In genomic region chr2:35928133-35928532, GRCm38 (mm10) we compare ENCODE assay signal across 10 mouse cellular contexts. TPM values are rescaled to one million over a fixed set of nuclear protein-coding genes. Genes with fewer than 3 reads are reported as not detected.
DNase-seq lines count a peak whose midpoint lies in the region; ATAC-seq and TF ChIP-seq lines count a peak whose summit lies in the region.
"Had no signal": no experiment of that assay in that cellular context is flagged by ENCODE, and none has a peak within 500 bp of the region (broad histone marks: within the 10 kb centered on the region; RNA-seq: fewer than 3 reads in every experiment).

No protein-coding gene starts in this region.

- no peak overlapping the region for H3K27ac ChIP-seq in kidney, postnatal 0 days
- peak overlapping the region; percentile 75 for H3K27ac ChIP-seq in gastrocnemius, adult 2 months
- H3K27ac ChIP-seq in neural tube, embryonic 15.5 days (replicated peaks) = no peak overlapping the region
- H3K27ac ChIP-seq: neural tube, embryonic 12.5 days had no signal

- intact Hi-C loops in gastrocnemius, adult 2 months (cut with DNase I) = no loop called here
- intact Hi-C loops in heart, postnatal 36 days (cut with DNase I) = no loop called here

- H3K4me1 ChIP-seq in kidney, postnatal 0 days (replicated peaks; ENCODE audit: insufficient read depth, low read length) = no peaks in the 10 kb centered on the region
- no peaks in the 10 kb centered on the region for H3K4me1 ChIP-seq in neural tube, embryonic 15.5 days
- H3K4me1 ChIP-seq: neural tube, embryonic 12.5 days had no signal

- DNase-seq in kidney, postnatal 0 days (ENCODE audit: low spot score) = peak; percentile 51
- DNase-seq in kidney, adult 8-10 months = no peak
- peak; percentile 83 for DNase-seq in gastrocnemius, adult 2 months
- peak; percentile 16 to 22 for DNase-seq in heart, postnatal 36 days
- DNase-seq in lung, postnatal 14 days = peak; percentile 7
- no peak for DNase-seq in testis, postnatal 10 days (ENCODE audit: low spot score)
- DNase-seq in testis, postnatal 14 days (ENCODE audit: low spot score) = no peak
- DNase-seq: adrenal gland, adult 8-10 months had no signal

- no peak; the same call in 1 of the 2 replicates for ATAC-seq in kidney, postnatal 0 days (replicated peaks; ENCODE audit: low FRiP score, low read depth)
- no peak for ATAC-seq in neural tube, embryonic 15.5 days (ENCODE audit: low FRiP score)

- WGBS in kidney, postnatal 0 days = 52% methylated on average over 6 of the region's 6 CpGs
- WGBS in neural tube, embryonic 15.5 days = 84% methylated on average over 6 of the region's 6 CpGs

- H3K36me3 ChIP-seq in kidney, postnatal 0 days (ENCODE audit: insufficient read depth, low read length) = no peaks in the 10 kb centered on the region
- no peaks in the 10 kb centered on the region for H3K36me3 ChIP-seq in neural tube, embryonic 15.5 days
- H3K36me3 ChIP-seq: neural tube, embryonic 12.5 days had no signal

- H3K9ac ChIP-seq in kidney, postnatal 0 days (ENCODE audit: low read depth, low read length) = no peak overlapping the region
- no peak overlapping the region for H3K9ac ChIP-seq in neural tube, embryonic 15.5 days (replicated peaks)
- H3K9ac ChIP-seq: neural tube, embryonic 12.5 days had no signal

- TF ChIP-seq CTCF in kidney, postnatal 0 days (IDR thresholded peaks at IDR 0.05; ENCODE audit: low read depth) = no peak
- no peak for TF ChIP-seq CTCF in gastrocnemius, adult 2 months (IDR thresholded peaks at IDR 0.05)

- H3K27me3 ChIP-seq in kidney, postnatal 0 days (ENCODE audit: insufficient read depth, low read length) = no peaks in the 10 kb centered on the region
- no peaks in the 10 kb centered on the region for H3K27me3 ChIP-seq in neural tube, embryonic 15.5 days (replicated peaks)
- H3K27me3 ChIP-seq: neural tube, embryonic 12.5 days had no signal

- no peaks in the 10 kb centered on the region for H3K9me3 ChIP-seq in kidney, postnatal 0 days (replicated peaks; ENCODE audit: low read length)
- H3K9me3 ChIP-seq in neural tube, embryonic 15.5 days (replicated peaks) = no peaks in the 10 kb centered on the region
- H3K9me3 ChIP-seq: neural tube, embryonic 12.5 days had no signal

- no peak overlapping the region for H3K4me3 ChIP-seq in kidney, postnatal 0 days (replicated peaks; ENCODE audit: low read depth, low read length)
- H3K4me3 ChIP-seq in gastrocnemius, adult 2 months = no peak overlapping the region
- no peak overlapping the region for H3K4me3 ChIP-seq in neural tube, embryonic 15.5 days (replicated peaks)
- H3K4me3 ChIP-seq: neural tube, embryonic 12.5 days had no signal

- no peak overlapping the region for H3K4me2 ChIP-seq in kidney, postnatal 0 days (ENCODE audit: low read length)
- no peak overlapping the region for H3K4me2 ChIP-seq in neural tube, embryonic 15.5 days
- H3K4me2 ChIP-seq: neural tube, embryonic 12.5 days had no signal

RNA-seq across cellular contexts. Expression of gene Ttll11, which starts 51.6 kb away (rescaled TPM):
- polyA plus RNA-seq in kidney, postnatal 0 days (2015; fragmentation: Nextera tagmentation; extraction: Ambion mirVana) = 1.2 and 1.5 TPM in 2 replicates
- total RNA-seq in gastrocnemius, adult 2 months (2021) = 1 to 10 TPM; 3.0 to 3.4 TPM
- 1 to 10 TPM; 1.1 to 2.5 TPM for total RNA-seq in heart, postnatal 36 days (2021)
- polyA plus RNA-seq in neural tube, embryonic 15.5 days (2015; fragmentation: Nextera tagmentation; extraction: Ambion mirVana) = 4.5 and 5.7 TPM in 2 replicates

Comparison
In these comparisons a context has a peak if more than half of its experiments do, and no peak if none do; other contexts are left out.
1. DNase-seq: peak in kidney, postnatal 0 days (single experiment), gastrocnemius, adult 2 months (single experiment), heart, postnatal 36 days (2 of 2) and lung, postnatal 14 days (single experiment); none in kidney, adult 8-10 months (0 of 2), testis, postnatal 10 days (single experiment) and testis, postnatal 14 days (single experiment).